Mouse (Mus musculus) heart, postnatal 4 days (tissue): Measurements from ENCODE around the gene Atp6v0a4. TPM values are rescaled to one million over a fixed set of nuclear protein-coding genes. Genes with fewer than 3 reads are reported as not detected.

ENCODE experiments used
- total RNA-seq, 2 experiments: library from RNA; stranded (reverse); gene quantifications; 2 replicates each; pipeline ENCODE4 v1.2.3; 2021

Gene Atp6v0a4
- total RNA-seq, 2 experiments from 2014 or later = 2.1 to 2.9 TPM

Other genes starting within 250 kb of the Atp6v0a4 start
- gene Svopl, start 77.6 kb downstream of the Atp6v0a4 start, total RNA-seq = under 1 TPM; 0.65 to 0.69 TPM
- not detected for gene Tmem213, start 15.3 kb downstream of the Atp6v0a4 start, total RNA-seq
- gene D630045J12Rik, start 129.4 kb upstream of the Atp6v0a4 start, total RNA-seq = 1 to 10 TPM; 3.7 to 3.9 TPM
- 10 to 100 TPM; 10.2 to 10.4 TPM for gene Zc3hav1l, start 174.7 kb upstream of the Atp6v0a4 start, total RNA-seq
- gene Zc3hav1, start 230.0 kb upstream of the Atp6v0a4 start, total RNA-seq = 10 to 100 TPM; 20.5 to 21.6 TPM